Mouse (Mus musculus): Measurements from ENCODE around the gene Qtrt1. TPM values are rescaled to one million over a fixed set of nuclear protein-coding genes. Genes with fewer than 3 reads are reported as not detected.

Qtrt1 gene
- total RNA-seq, 2 experiments from 2014 or later, result 34.9 to 40.4 TPM

DNA sequence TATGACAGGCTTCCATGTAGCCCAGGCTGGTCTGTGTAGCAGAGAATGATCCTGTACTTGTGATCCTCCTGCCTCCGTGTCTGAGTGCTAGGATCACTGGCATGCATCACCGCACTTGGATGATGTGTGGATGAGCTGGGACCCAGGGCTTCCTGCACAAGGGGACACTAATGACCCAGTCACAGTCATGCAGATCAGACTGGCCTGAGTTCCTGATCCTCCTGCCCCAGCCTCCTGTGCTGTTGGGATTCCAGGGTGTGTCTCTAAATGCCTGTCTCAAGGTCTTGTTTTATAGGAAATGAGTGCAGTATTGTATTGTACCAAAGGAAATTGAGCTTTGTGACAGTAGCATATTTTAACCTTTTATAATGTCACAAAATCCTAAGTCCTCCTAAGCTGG lies 6.2 kb downstream of the Qtrt1 start:
- no peak for ATAC-seq (replicated peaks; ENCODE audit: poor library complexity, severe bottlenecking)

GRCm38 (mm10) chr9:21419646-21420045 lies 8.0 kb downstream of the Qtrt1 start:
- no peak for ATAC-seq (replicated peaks; ENCODE audit: poor library complexity, severe bottlenecking)

DNA sequence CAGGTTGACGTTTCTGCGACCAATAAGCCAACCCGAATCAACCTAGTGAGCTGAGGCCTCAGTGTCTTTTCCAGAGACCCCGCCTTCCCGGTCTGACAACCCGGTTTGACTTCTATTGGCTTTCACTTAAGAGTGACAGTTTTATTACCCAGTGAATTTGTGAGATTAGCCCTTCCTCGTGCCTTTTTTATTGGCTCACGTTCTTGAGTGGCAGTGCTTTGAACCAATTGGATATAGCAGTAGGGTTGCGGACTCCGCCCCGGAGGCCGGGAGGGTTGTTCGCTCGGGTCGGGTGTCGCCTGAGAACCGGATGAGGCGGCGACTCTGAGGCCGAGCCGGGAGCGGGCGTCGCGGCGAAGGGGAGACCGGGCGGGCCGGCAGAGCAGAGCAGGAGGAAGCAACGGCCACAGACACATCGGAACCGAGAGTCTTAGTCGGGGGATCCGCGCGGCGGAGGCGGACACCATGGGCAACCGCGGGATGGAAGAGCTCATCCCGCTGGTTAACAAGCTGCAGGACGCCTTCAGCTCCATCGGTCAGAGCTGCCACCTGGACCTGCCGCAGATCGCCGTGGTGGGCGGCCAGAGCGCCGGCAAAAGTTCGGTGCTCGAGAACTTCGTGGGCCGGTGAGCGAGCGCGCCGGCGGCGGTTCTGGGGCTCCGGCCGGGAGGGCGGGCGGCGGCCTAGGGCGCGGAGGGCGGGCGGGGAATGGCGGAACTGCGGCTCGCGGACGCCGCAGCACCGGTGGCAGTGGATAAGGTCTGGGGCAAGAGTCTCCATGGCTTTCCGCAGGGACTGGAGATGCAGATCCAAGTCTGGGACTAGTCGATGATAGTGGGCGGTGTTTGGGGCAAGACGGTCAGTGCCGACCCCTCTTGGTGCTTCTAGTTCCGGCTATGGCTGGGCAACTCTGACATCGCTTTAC lies 13.3 kb downstream of the Qtrt1 start, which contains the start of gene Dnm2:
TSS of gene Dnm2 (plus strand) at position 278 of the 925 bp plus-strand sequence.
- peak; percentile 87 for ATAC-seq (replicated peaks; ENCODE audit: poor library complexity, severe bottlenecking)

GRCm38 (mm10) chr9:21425556-21425945 lies 13.9 kb downstream of the Qtrt1 start:
- ATAC-seq (replicated peaks; ENCODE audit: poor library complexity, severe bottlenecking), result no peak

- ATAC-seq (replicated peaks; ENCODE audit: poor library complexity, severe bottlenecking), result peak; percentile 50
These were observed 14.4 kb downstream of the Qtrt1 start for GRCm38 (mm10) chr9:21426013-21426412.

GRCm38 (mm10) chr9:21426525-21426924 lies 14.9 kb downstream of the Qtrt1 start:
- no peak for ATAC-seq (replicated peaks; ENCODE audit: poor library complexity, severe bottlenecking)

GRCm38 (mm10) chr9:21427773-21428172 lies 16.1 kb downstream of the Qtrt1 start:
- ATAC-seq (replicated peaks; ENCODE audit: poor library complexity, severe bottlenecking), result no peak

DNA sequence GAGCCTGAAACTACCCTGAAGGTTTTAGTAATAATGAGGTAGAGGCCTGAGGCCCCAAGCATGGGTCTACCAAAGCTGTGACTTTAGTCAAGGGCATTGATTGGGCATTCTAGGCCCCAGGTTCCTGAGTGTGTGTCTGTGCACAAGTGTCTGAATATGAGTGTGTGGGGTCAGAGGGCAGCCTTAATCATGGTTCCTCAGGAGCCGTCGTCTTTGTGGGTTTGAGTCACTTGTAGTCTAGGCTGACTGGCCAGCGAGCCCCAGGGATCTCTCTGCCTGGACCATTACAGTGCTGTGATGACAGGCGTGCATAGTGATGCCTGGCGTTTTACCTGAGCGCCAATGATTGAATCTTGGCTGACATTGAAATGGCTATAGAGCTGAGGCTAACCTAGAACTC lies 16.5 kb downstream of the Qtrt1 start:
- no peak for ATAC-seq (replicated peaks; ENCODE audit: poor library complexity, severe bottlenecking)

DNA sequence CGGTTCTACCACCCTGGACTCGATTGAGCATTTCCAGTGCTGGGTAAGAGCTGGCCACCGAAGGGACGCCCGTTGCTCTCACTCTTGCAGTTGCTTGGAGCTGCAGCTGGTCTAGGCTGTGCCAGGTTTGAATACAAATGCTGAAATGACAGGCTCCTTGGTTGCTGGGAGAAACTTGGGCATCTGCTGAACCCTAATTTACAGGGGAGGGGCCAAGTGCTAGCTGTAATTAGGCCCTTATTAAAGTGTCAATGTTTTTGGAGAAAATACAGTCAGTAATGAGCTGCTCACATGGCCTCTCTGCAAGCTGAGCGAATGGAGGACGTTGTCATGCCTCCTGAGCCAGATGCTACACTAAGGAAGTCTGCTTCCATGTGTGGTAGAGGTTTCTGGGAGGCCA lies 19.1 kb downstream of the Qtrt1 start:
- no peak for ATAC-seq (replicated peaks; ENCODE audit: poor library complexity, severe bottlenecking)

DNA sequence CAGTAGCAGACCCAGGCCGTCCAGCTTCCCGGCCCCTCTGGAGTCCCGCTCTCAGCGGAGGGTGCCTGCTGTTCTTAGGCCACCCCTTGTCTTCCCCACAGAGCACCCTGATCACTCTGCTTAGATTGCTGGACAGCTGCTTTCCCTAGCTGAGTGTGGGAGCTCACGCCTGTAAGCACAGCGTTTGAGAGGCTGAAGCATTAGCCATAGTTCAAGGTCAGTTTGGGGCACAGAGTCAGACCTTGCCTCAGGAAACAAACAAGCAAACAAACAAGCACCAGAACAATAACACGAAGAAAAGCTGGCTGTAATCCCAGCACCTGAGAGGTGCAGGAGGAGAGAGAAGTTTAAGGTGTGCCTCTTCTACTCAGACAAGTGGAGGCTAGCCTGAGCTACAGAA lies 20.4 kb downstream of the Qtrt1 start:
- no peak for ATAC-seq (replicated peaks; ENCODE audit: poor library complexity, severe bottlenecking)

- ATAC-seq (replicated peaks; ENCODE audit: poor library complexity, severe bottlenecking), result no peak
These were observed 22.1 kb downstream of the Qtrt1 start for GRCm38 (mm10) chr9:21433766-21434165.

DNA sequence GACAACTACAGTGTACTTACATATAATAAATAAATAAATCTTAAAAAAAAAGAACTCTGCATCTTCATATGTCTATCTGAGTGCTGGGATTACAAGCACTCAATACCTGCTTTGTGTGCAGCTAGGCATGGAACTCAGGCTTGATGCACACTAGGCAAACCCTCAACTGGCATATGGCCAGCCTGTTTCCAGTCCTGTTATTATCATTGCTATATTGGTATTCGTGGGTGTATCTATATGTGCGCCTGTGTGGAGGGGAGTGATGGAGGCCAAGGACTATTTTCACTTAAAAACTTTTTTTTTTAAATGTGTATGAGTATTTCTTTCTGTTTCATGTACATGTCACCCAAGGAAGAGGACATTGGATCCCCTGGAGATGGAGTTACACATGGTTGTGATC lies 22.8 kb downstream of the Qtrt1 start:
- no peak for ATAC-seq (replicated peaks; ENCODE audit: poor library complexity, severe bottlenecking)

DNA sequence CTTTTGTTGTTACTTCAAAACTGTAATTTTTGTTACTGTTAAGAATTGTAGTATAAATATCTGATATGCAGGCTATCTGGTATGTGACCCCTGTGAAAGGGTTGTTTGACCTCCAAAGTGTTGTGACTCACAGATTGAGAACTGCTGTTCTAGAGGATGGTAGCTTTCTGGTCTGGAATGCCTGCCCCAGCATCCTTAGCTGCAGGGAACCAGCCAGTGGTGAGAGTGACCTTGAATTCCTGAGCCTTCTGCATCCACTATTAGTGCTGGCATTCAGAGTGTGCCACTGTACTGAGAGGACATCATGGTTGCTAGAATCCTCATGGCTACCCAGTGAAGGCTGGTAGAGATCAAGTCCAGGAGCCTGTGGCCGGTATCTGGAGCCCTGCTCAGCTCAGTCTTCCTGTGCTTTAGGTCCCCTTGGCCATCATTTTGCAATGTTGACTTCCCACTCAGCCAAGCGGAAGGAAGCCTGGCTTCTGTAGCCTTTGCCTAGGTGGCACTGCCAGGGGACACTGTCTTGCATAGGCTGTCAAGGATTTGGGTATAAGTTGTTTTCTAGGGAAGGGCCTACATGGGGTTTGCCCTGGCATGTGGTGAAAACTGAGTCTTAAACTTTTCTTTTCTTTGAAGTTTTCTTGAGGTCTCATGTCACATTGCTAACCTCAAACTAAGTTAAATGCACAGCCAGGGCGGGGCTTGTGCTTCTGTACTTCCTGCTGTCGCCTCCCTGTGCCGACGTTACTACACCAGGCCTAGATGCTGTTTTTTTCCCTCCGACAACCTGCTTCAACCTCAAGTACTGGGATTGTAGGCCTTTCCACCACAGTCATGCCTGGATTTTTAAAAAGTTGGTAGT lies 24.4 kb downstream of the Qtrt1 start:
- ATAC-seq (replicated peaks; ENCODE audit: poor library complexity, severe bottlenecking), result peak; percentile 88

- ATAC-seq (replicated peaks; ENCODE audit: poor library complexity, severe bottlenecking), result no peak
These were observed 25.9 kb downstream of the Qtrt1 start for GRCm38 (mm10) chr9:21437577-21437976.

GRCm38 (mm10) chr9:21438219-21438618 lies 26.6 kb downstream of the Qtrt1 start:
- ATAC-seq (replicated peaks; ENCODE audit: poor library complexity, severe bottlenecking), result no peak

GRCm38 (mm10) chr9:21439456-21439855 lies 27.8 kb downstream of the Qtrt1 start:
- no peak for ATAC-seq (replicated peaks; ENCODE audit: poor library complexity, severe bottlenecking)

- ATAC-seq (replicated peaks; ENCODE audit: poor library complexity, severe bottlenecking), result no peak
These were observed 28.3 kb downstream of the Qtrt1 start for GRCm38 (mm10) chr9:21439914-21440313.

DNA sequence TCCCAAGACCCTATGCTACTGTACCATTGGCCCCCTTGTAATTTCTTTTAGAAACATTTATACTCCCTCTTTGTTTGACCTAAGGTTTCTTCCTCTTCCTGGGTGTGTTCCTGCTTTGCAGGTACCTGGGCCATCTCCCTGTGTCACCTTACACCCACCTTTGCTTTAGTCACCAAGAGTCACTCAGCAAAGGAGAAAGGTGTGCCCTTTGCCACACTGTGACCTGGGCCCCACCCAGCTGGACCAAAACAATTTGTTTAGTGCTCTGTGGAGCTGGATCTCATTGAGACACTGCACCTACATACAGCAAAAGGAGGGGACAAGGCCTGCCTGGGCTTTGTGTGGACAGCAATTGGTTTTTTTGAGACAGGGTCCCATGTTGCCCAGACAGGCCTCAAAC lies 28.8 kb downstream of the Qtrt1 start:
- no peak for ATAC-seq (replicated peaks; ENCODE audit: poor library complexity, severe bottlenecking)

DNA sequence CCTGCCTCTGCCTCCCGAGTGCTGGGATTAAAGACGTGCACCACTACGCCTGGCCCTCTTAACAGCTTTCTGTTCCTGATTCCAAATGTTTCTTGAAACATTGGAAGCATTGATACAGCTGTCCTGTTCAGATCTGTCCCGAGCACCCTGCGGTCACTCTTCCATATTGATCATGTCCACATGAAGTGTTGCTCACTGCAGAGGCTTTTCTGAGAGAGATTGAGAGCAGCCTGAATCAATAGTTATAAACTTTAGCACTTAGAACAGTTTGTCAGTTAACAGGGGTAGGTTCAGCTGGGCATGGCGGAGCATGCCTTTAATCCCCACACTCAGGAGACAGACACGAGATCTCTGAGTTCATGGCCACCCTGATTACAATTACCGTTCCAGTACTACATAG lies 32.2 kb downstream of the Qtrt1 start:
- ATAC-seq (replicated peaks; ENCODE audit: poor library complexity, severe bottlenecking), result no peak

- ATAC-seq (replicated peaks; ENCODE audit: poor library complexity, severe bottlenecking), result no peak
These were observed 32.9 kb downstream of the Qtrt1 start for GRCm38 (mm10) chr9:21444574-21444973.

DNA sequence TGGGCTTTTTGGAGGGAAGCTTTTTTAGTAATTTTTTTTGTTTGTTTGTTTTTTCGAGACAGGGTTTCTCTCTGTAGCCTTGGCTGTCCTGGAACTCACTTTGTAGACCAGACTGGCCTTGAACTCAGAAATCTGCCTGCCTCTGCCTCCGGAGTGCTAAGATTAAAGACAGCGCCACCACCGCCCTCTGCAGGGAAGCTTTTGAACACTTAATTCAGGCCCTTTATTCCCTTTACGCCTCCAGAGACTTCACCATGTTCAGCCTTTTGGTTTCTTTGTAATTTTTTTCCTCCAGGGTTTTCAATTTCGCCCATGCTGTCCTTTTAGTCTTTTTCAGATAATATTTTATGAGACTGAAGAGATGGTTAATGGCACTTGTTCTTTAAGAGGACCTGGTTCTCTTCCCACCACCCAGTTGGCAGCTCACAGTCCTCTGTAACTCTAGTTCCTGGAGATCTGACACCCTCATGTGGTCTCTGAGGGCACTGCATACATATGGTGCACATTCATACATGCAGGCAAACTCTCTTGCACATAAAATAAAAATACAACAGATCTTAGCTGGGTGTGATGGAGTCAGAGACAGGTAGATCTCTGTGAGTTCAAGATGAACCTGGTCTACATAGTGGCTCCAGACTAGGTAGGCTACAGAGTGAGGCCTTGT lies 33.6 kb downstream of the Qtrt1 start:
- no peak for ATAC-seq (replicated peaks; ENCODE audit: poor library complexity, severe bottlenecking)
